Mouse (Mus musculus): ENCODE data around the gene Agap1.

Gene Agap1

GRCm38 (mm10) chr1:89724555-89724954 is 269.9 kb downstream of the Agap1 start:
- POLR2A ChIA-PET, result interaction anchor here (0.5 to 1.0 kb wide), 5 partner anchors 11 to 1052 kb away, joined by 3 to 4 read pairs (median 3); no protein-coding TSS in a partner anchor

GRCm38 (mm10) chr1:89724957-89725356 is 270.4 kb downstream of the Agap1 start:
- POLR2A ChIA-PET, result interaction anchor here (0.5 to 1.0 kb wide), 5 partner anchors 11 to 1053 kb away, joined by 3 to 4 read pairs (median 3); no protein-coding TSS in a partner anchor
- CTCF ChIA-PET, result interaction anchor here in 3 of 4 experiments (0.5 to 0.8 kb wide), 4 partner anchors 23 to 206 kb away, joined by 3 to 12 read pairs (median 3); partner anchors contain the start of gene Gbx2 (in 1 of the 3)

More at GRCm38 (mm10) chr1:89724555-89724954, 269.9 kb downstream of the Agap1 start:
- CTCF ChIA-PET, result interaction anchor here in 2 of 4 experiments (0.6 to 0.8 kb wide), 3 partner anchors 23 to 157 kb away, joined by 3 to 12 read pairs (median 5); no protein-coding TSS in a partner anchor

- ChIA-PET POLR2A (no interaction called here), CTCF (interaction anchor here in 1 of 4 experiments (1.4 kb wide), 1 partner anchor 55 kb away, joined by 3 read pairs; no protein-coding TSS in a partner anchor)
These were observed 273.9 kb downstream of the Agap1 start for GRCm38 (mm10) chr1:89728481-89728880.

GRCm38 (mm10) chr1:89730589-89731195 is 276.1 kb downstream of the Agap1 start:
- ChIA-PET POLR2A (interaction anchor here in 2 of 4 experiments (0.6 to 0.7 kb wide), 3 partner anchors 58 to 188 kb away, joined by 3 read pairs; no protein-coding TSS in a partner anchor), CTCF (interaction anchor here in 3 of 4 experiments (0.6 to 1.6 kb wide), 15 partner anchors 9 to 105 kb away, joined by 3 to 9 read pairs (median 4); no protein-coding TSS in a partner anchor)

- POLR2A ChIA-PET, result interaction anchor here in 1 of 4 experiments (0.5 to 0.6 kb wide), 2 partner anchors 131 to 942 kb away, joined by 3 read pairs; no protein-coding TSS in a partner anchor
- CTCF ChIA-PET, result interaction anchor here in 1 of 4 experiments (0.5 kb wide), 1 partner anchor 1870 kb away, joined by 3 read pairs; no protein-coding TSS in a partner anchor
These were observed 279.8 kb downstream of the Agap1 start for GRCm38 (mm10) chr1:89734368-89734767.

GRCm38 (mm10) chr1:89735146-89735545 is 280.5 kb downstream of the Agap1 start:
- POLR2A ChIA-PET, result interaction anchor here in 2 of 4 experiments (0.6 to 0.9 kb wide), 2 partner anchors 88 to 131 kb away, joined by 3 read pairs; no protein-coding TSS in a partner anchor
- CTCF ChIA-PET, result no interaction called here

- ChIA-PET POLR2A (interaction anchor here in 2 of 4 experiments (0.7 to 0.9 kb wide), 3 partner anchors 11 to 91 kb away, joined by 3 read pairs; no protein-coding TSS in a partner anchor), CTCF (no interaction called here)
These were observed 281.4 kb downstream of the Agap1 start for GRCm38 (mm10) chr1:89736021-89736420.

GRCm38 (mm10) chr1:89739067-89739774 is 284.6 kb downstream of the Agap1 start:
- POLR2A ChIA-PET, result interaction anchor here in 1 of 4 experiments (0.9 kb wide), 1 partner anchor 14 kb away, joined by 3 read pairs; no protein-coding TSS in a partner anchor
- CTCF ChIA-PET, result interaction anchor here in 3 of 4 experiments (0.6 to 2.6 kb wide), 4 partner anchors 9 to 273 kb away, joined by 3 to 9 read pairs (median 3); no protein-coding TSS in a partner anchor

GRCm38 (mm10) chr1:89739775-89740099 is 285.1 kb downstream of the Agap1 start:
- POLR2A ChIA-PET, result no interaction called here
- CTCF ChIA-PET, result interaction anchor here in 2 of 4 experiments (0.6 to 2.6 kb wide), 3 partner anchors 9 to 273 kb away, joined by 3 to 9 read pairs (median 3); no protein-coding TSS in a partner anchor

- ChIA-PET CTCF (no interaction called here), POLR2A (no interaction called here)
These were observed 287.8 kb downstream of the Agap1 start for GRCm38 (mm10) chr1:89742359-89742758.

- ChIA-PET CTCF (no interaction called here), POLR2A (interaction anchor here in 2 of 4 experiments (0.5 to 1.5 kb wide), 3 partner anchors 8 to 14 kb away, joined by 3 to 5 read pairs (median 3); no protein-coding TSS in a partner anchor)
These were observed 291.6 kb downstream of the Agap1 start for GRCm38 (mm10) chr1:89746171-89746570.

GRCm38 (mm10) chr1:89749666-89750065 is 295.1 kb downstream of the Agap1 start:
- CTCF ChIA-PET, result interaction anchor here in 3 of 4 experiments (0.6 to 1.6 kb wide), 4 partner anchors 61 to 158 kb away, joined by 3 to 5 read pairs (median 3); no protein-coding TSS in a partner anchor
- POLR2A ChIA-PET, result interaction anchor here in 1 of 4 experiments (0.5 to 0.9 kb wide), 2 partner anchors 167 to 190 kb away, joined by 4 read pairs; no protein-coding TSS in a partner anchor

GRCm38 (mm10) chr1:89750495-89750894 is 295.9 kb downstream of the Agap1 start:
- CTCF ChIA-PET, result interaction anchor here in 3 of 4 experiments (0.6 to 2.5 kb wide), 3 partner anchors 104 to 310 kb away, joined by 5 to 12 read pairs (median 10); no protein-coding TSS in a partner anchor
- POLR2A ChIA-PET, result interaction anchor here in 1 of 4 experiments (0.9 kb wide), 1 partner anchor 189 kb away, joined by 4 read pairs; no protein-coding TSS in a partner anchor

GRCm38 (mm10) chr1:89750921-89751320 is 296.3 kb downstream of the Agap1 start:
- ChIA-PET POLR2A (interaction anchor here in 1 of 4 experiments (0.9 kb wide), 1 partner anchor 13 kb away, joined by 3 read pairs; no protein-coding TSS in a partner anchor), CTCF (interaction anchor here in 3 of 4 experiments (0.6 to 2.5 kb wide), 3 partner anchors 21 to 310 kb away, joined by 5 to 12 read pairs (median 10); no protein-coding TSS in a partner anchor)

GRCm38 (mm10) chr1:89751344-89751743 is 296.7 kb downstream of the Agap1 start:
- ChIA-PET POLR2A (interaction anchor here in 1 of 4 experiments (0.9 kb wide), 1 partner anchor 13 kb away, joined by 3 read pairs; no protein-coding TSS in a partner anchor), CTCF (interaction anchor here in 3 of 4 experiments (0.6 to 2.5 kb wide), 3 partner anchors 21 to 309 kb away, joined by 5 to 12 read pairs (median 10); no protein-coding TSS in a partner anchor)

GRCm38 (mm10) chr1:89752659-89753058 is 298.1 kb downstream of the Agap1 start:
- CTCF ChIA-PET, result interaction anchor here (0.6 to 2.5 kb wide), 8 partner anchors 22 to 285 kb away, joined by 3 to 16 read pairs (median 4); no protein-coding TSS in a partner anchor
- POLR2A ChIA-PET, result no interaction called here

GRCm38 (mm10) chr1:89755358-89755757 is 300.8 kb downstream of the Agap1 start:
- POLR2A ChIA-PET, result no interaction called here
- CTCF ChIA-PET, result interaction anchor here in 2 of 4 experiments (1.2 to 1.8 kb wide), 4 partner anchors 54 to 121 kb away, joined by 3 to 4 read pairs (median 4); no protein-coding TSS in a partner anchor

GRCm38 (mm10) chr1:89756387-89756786 is 301.8 kb downstream of the Agap1 start:
- ChIA-PET CTCF (interaction anchor here in 3 of 4 experiments (0.7 to 1.8 kb wide), 13 partner anchors 14 to 304 kb away, joined by 3 to 8 read pairs (median 4); no protein-coding TSS in a partner anchor), POLR2A (interaction anchor here in 3 of 4 experiments (0.6 to 1.5 kb wide), 9 partner anchors 9 to 238 kb away, joined by 3 to 4 read pairs (median 3); partner anchors contain the start of gene Gbx2 (in 1 of the 3))

Measured in embryonic stem cell, embryonic (primary cell).